Mouse (Mus musculus) MEL (cell line): ENCODE measurements around the gene Nbas. TPM values are rescaled to one million over a fixed set of nuclear protein-coding genes. Genes with fewer than 3 reads are reported as not detected.
A peak's percentile ranks its signal among the peaks of the same experiment; 100 is the strongest.

Experiments used
- DNase-seq: peaks from one replicate; pipeline ENCODE4 v3.0.0; 2011; ENCODE audit warnings: low read depth, low spot score
- H3K27ac ChIP-seq: 2 replicates; pipeline ENCODE4 v1.5.1; 2012; ENCODE audit warnings: low read depth, mild to moderate bottlenecking, control low read depth, low read length, moderate library complexity; ENCODE audit not compliant: control insufficient read depth
- H3K27me3 ChIP-seq, 2 experiments: fragments of 150-350 bp in 1 of 2; sonication (generic) in 1 of 2; 2 replicates each; pipeline ENCODE4 v1.6.1; 2012; ENCODE audit warnings: low read length in 2 of 2, mild to moderate bottlenecking in 2 of 2, improper control_type of control experiment in 1 of 2, moderate library complexity in 1 of 2; ENCODE audit not compliant: insufficient read depth in 2 of 2, control insufficient read depth in 1 of 2
- H3K36me3 ChIP-seq, 2 experiments: 2 replicates each; pipeline ENCODE4 v1.6.1; 2012 to 2014; ENCODE audit warnings: low read length in 2 of 2, improper control_type of control experiment in 1 of 2, inconsistent platforms in 1 of 2, mild to moderate bottlenecking in 1 of 2; ENCODE audit not compliant: insufficient read depth in 2 of 2, control insufficient read depth in 1 of 2
- H3K4me1 ChIP-seq, 2 experiments: fragments of 150-350 bp in 1 of 2; sonication (generic) in 1 of 2; 2 replicates each; pipeline ENCODE4 v1.6.1; 2012; ENCODE audit warnings: low read length in 2 of 2, improper control_type of control experiment in 1 of 2, mild to moderate bottlenecking in 1 of 2; ENCODE audit not compliant: insufficient read depth in 2 of 2, control insufficient read depth in 1 of 2
- H3K4me3 ChIP-seq, 2 experiments: fragments of 150-350 bp in 1 of 2; sonication (generic) in 1 of 2; 2 replicates each; pipeline ENCODE4 v1.5.1; 2012; ENCODE audit warnings: low read depth in 2 of 2, low read length in 2 of 2, mild to moderate bottlenecking in 2 of 2, moderate library complexity in 2 of 2, control low read depth in 1 of 2, improper control_type of control experiment in 1 of 2; ENCODE audit not compliant: control insufficient read depth in 1 of 2, insufficient read depth in 1 of 2
- H3K79me2 ChIP-seq: 2 replicates; pipeline ENCODE4 v1.6.1; 2012; ENCODE audit warnings: mild to moderate bottlenecking, low read length, moderate library complexity; ENCODE audit not compliant: control insufficient read depth, poor library complexity, insufficient read depth
- H3K9ac ChIP-seq: 2 replicates; pipeline ENCODE4 v1.6.1; 2012; ENCODE audit warnings: low read depth, mild to moderate bottlenecking, control low read depth, low read length, moderate library complexity; ENCODE audit not compliant: control insufficient read depth, poor library complexity, severe bottlenecking
- H3K9me3 ChIP-seq: fragments of 150-350 bp; sonication (generic); replicated peaks from 2 replicates; pipeline ENCODE4 v1.6.1; 2012; ENCODE audit warnings: mild to moderate bottlenecking, low read length, improper control_type of control experiment, moderate library complexity; ENCODE audit not compliant: insufficient read depth
- CHD1 ChIP-seq: IDR thresholded peaks from 2 replicates; pipeline ENCODE4 v1.6.1; 2012; ENCODE audit warnings: low read depth, mild to moderate bottlenecking, inconsistent platforms, low read length, improper control_type of control experiment
- CHD2 ChIP-seq: IDR thresholded peaks from 2 replicates; pipeline ENCODE4 v1.6.1; 2011; ENCODE audit warnings: low read length, improper control_type of control experiment
- E2F4 ChIP-seq: IDR thresholded peaks from 2 replicates; pipeline ENCODE4 v1.6.1; 2011; ENCODE audit warnings: low read depth, low read length, improper control_type of control experiment, borderline replicate concordance
- HCFC1 ChIP-seq: IDR thresholded peaks from 2 replicates; pipeline ENCODE4 v1.6.1; 2012; ENCODE audit warnings: low read depth, mild to moderate bottlenecking, inconsistent platforms, low read length, improper control_type of control experiment, moderate library complexity
- JUND ChIP-seq: IDR thresholded peaks from 2 replicates; pipeline ENCODE4 v1.6.1; 2011; ENCODE audit warnings: low read depth, mild to moderate bottlenecking, improper control_type of control experiment, low read length
- KAT2A ChIP-seq: conservative IDR thresholded peaks from 2 replicates; pipeline ENCODE4 v1.6.1; 2012; ENCODE audit warnings: low read depth, low read length, improper control_type of control experiment, inconsistent platforms
- MYC ChIP-seq: IDR thresholded peaks from 2 replicates; pipeline ENCODE4 v1.6.1; 2011; ENCODE audit warnings: low read depth, mild to moderate bottlenecking, low read length, improper control_type of control experiment, moderate library complexity
- NELFE ChIP-seq: IDR thresholded peaks from 2 replicates; pipeline ENCODE4 v1.6.1; 2011; ENCODE audit warnings: low read depth, low read length, improper control_type of control experiment
- POLR2A ChIP-seq, 2 experiments: IDR thresholded peaks; 2 replicates each; pipeline ENCODE4 v1.6.1; 2011 to 2012; ENCODE audit warnings: low read length in 2 of 2, mild to moderate bottlenecking in 2 of 2, control low read depth in 1 of 2, improper control_type of control experiment in 1 of 2, low read depth in 1 of 2, moderate library complexity in 1 of 2; ENCODE audit not compliant: control insufficient read depth in 1 of 2, insufficient read depth in 1 of 2, poor library complexity in 1 of 2
- POLR2AphosphoS5 ChIP-seq: IDR thresholded peaks from 2 replicates; pipeline ENCODE4 v1.6.1; 2012; ENCODE audit warnings: low read depth, borderline replicate concordance, mild to moderate bottlenecking, inconsistent platforms, low read length, moderate library complexity, mixed read lengths
- RAD21 ChIP-seq: IDR thresholded peaks from 2 replicates; pipeline ENCODE4 v1.6.1; 2011; ENCODE audit warnings: mild to moderate bottlenecking, low read depth, low read length, improper control_type of control experiment
- RCOR1 ChIP-seq: IDR thresholded peaks from 2 replicates; pipeline ENCODE4 v1.6.1; 2012; ENCODE audit warnings: low read depth, mild to moderate bottlenecking, inconsistent platforms, low read length, improper control_type of control experiment
- TAL1 ChIP-seq: IDR thresholded peaks from 2 replicates; pipeline ENCODE4 v1.6.1; 2012; ENCODE audit warnings: mild to moderate bottlenecking, inconsistent platforms, low read length, moderate library complexity, mixed read lengths
- TBP ChIP-seq: IDR thresholded peaks from 2 replicates; pipeline ENCODE4 v1.8.0; 2011; ENCODE audit warnings: low read depth, low read length, improper control_type of control experiment
- UBTF ChIP-seq: IDR thresholded peaks from 2 replicates; pipeline ENCODE4 v1.6.1; 2012; ENCODE audit warnings: low read depth, mild to moderate bottlenecking, inconsistent platforms, low read length, improper control_type of control experiment, moderate library complexity, borderline replicate concordance; ENCODE audit not compliant: insufficient read depth
- USF2 ChIP-seq, 2 experiments: IDR thresholded peaks; 2 replicates each; pipeline ENCODE4 v1.6.1; 2011 to 2012; ENCODE audit warnings: improper control_type of control experiment in 2 of 2, low read length in 2 of 2, borderline replicate concordance in 1 of 2, inconsistent platforms in 1 of 2, low read depth in 1 of 2, mild to moderate bottlenecking in 1 of 2; ENCODE audit not compliant: insufficient read depth in 1 of 2
- ZC3H11A ChIP-seq: IDR thresholded peaks from 2 replicates; pipeline ENCODE4 v1.6.1; 2012; ENCODE audit warnings: low read depth, mild to moderate bottlenecking, inconsistent platforms, low read length, improper control_type of control experiment
- ZNF384 ChIP-seq: IDR thresholded peaks from 2 replicates; pipeline ENCODE4 v1.6.1; 2012; ENCODE audit warnings: low read depth, mild to moderate bottlenecking, inconsistent platforms, low read length, improper control_type of control experiment
- polyA plus RNA-seq, 2 experiments: library from polyadenylated mRNA; stranded (reverse) in 1 of 2; unstranded in 1 of 2; fragments of >175 nt in 1 of 2; fragments of >200 nt in 1 of 2; gene quantifications; 2 replicates each; pipeline versions ENCODE4 v1.2.1 to v1.2.4; 2012; ENCODE audit warnings: low replicate concordance in 2 of 2, low read depth in 1 of 2; ENCODE audit not compliant: insufficient read length in 2 of 2, insufficient read depth in 1 of 2, missing spikeins in 1 of 2
- total RNA-seq: library from RNA; depleted of rRNA; stranded (reverse); fragments of 300-350 nt; gene quantifications from 2 replicates; pipeline ENCODE4 v1.2.3, GENCODE M21; 2012

Nbas gene
- total and polyA plus RNA-seq, 3 experiments, result 24.2 to 25.7 TPM; not detected in 1

GRCm38 (mm10) chr12:13358849-13359248 is 89.9 kb downstream of the Nbas start:
- peaks cover 5 to 14% of the 10 kb centered on the region in 2 experiments for H3K36me3 ChIP-seq
- TF ChIP-seq POLR2AphosphoS5, result no peak
- H3K4me1 ChIP-seq, result peaks cover 4 to 8% of the 10 kb centered on the region in 2 experiments
- no peaks in the 10 kb centered on the region for H3K27me3 ChIP-seq
- H3K9ac ChIP-seq, result no peak overlapping the region
- no peaks in the 10 kb centered on the region for H3K79me2 ChIP-seq
- peak; percentile 22 for DNase-seq
- no peak overlapping the region for H3K4me3 ChIP-seq
- H3K9me3 ChIP-seq, result no peaks in the 10 kb centered on the region
- H3K27ac ChIP-seq, result no peak overlapping the region

- Histone ChIP-seq H3K79me2 (no peaks in the 10 kb centered on the region), H3K36me3 (peaks cover 5 to 14% of the 10 kb centered on the region in 2 experiments)
- TF ChIP-seq TBP (no peak), HCFC1 (no peak)
- TF ChIP-seq, all 39 proteins: peak for 0
These were observed 91.4 kb downstream of the Nbas start for GRCm38 (mm10) chr12:13360183-13360811.

GRCm38 (mm10) chr12:13381580-13381979 is 112.6 kb downstream of the Nbas start:
- Histone ChIP-seq H3K36me3 (peaks cover 7 to 8% of the 10 kb centered on the region in 2 experiments), H3K9ac (no peak overlapping the region), H3K4me1 (peaks cover 0 to 3% of the 10 kb centered on the region in 2 experiments; a peak in 3 of 4 replicates), H3K79me2 (no peaks in the 10 kb centered on the region), H3K4me3 (no peak overlapping the region), H3K27ac (no peak overlapping the region), H3K9me3 (no peaks in the 10 kb centered on the region), H3K27me3 (no peaks in the 10 kb centered on the region)
- no peak for DNase-seq
- no peak for TF ChIP-seq ZNF384
- TF ChIP-seq UBTF, result no peak
- TF ChIP-seq POLR2A (IDR thresholded peaks at IDR 0.05; ENCODE audit: control insufficient read depth in 1 of 2, insufficient read depth in 1 of 2, low read depth in 1 of 2, low read length in 2 of 2, poor library complexity in 1 of 2), result no peak
- TF ChIP-seq RAD21, result no peak
- no peak for TF ChIP-seq MYC
- no peak for TF ChIP-seq HCFC1
- no peak for TF ChIP-seq NELFE
- TF ChIP-seq E2F4, result no peak
- TF ChIP-seq TAL1, result no peak
- no peak for TF ChIP-seq JUND
- TF ChIP-seq CHD2, result no peak
- no peak for TF ChIP-seq CHD1
- TF ChIP-seq KAT2A, result no peak
- TF ChIP-seq TBP, result no peak
- no peak for TF ChIP-seq USF2 (IDR thresholded peaks at IDR 0.05; ENCODE audit: borderline replicate concordance in 1 of 2, insufficient read depth in 1 of 2, low read depth in 1 of 2, low read length in 2 of 2)
- no peak for TF ChIP-seq RCOR1
- TF ChIP-seq ZC3H11A, result no peak
- TF ChIP-seq POLR2AphosphoS5, result no peak
- TF ChIP-seq, all 39 proteins: peak for 0

More at GRCm38 (mm10) chr12:13360183-13360811, 91.4 kb downstream of the Nbas start:
- no peak overlapping the region for H3K27ac ChIP-seq
- peaks cover 4 to 8% of the 10 kb centered on the region in 2 experiments for H3K4me1 ChIP-seq
- no peak overlapping the region for H3K4me3 ChIP-seq
- H3K27me3 ChIP-seq, result no peaks in the 10 kb centered on the region
- H3K9ac ChIP-seq, result no peak overlapping the region
- no peaks in the 10 kb centered on the region for H3K9me3 ChIP-seq
- no peak for DNase-seq
